Mouse (Mus musculus) spleen, embryonic (tissue): ENCODE data around the gene Usp39.

ENCODE experiments used
- CTCF ChIA-PET: fragments of 350-600 bp; sonication (Branson Sonifier 250); formaldehyde crosslinking; loops from one replicate; lab custom pipeline; 2022; lab: Charles Lee

Usp39 gene

GRCm38 (mm10) chr6:72355066-72355911 lies 10.3 kb upstream of the Usp39 start, which contains the start of gene Tmem150a:
Gene Tmem150a (plus strand): TSS chr6:72355447.
- CTCF ChIA-PET: no interaction called here

- CTCF ChIA-PET: no interaction called here
Observed at GRCm38 (mm10) chr6:72354025-72354424, 9.0 kb upstream of the Usp39 start.

- CTCF ChIA-PET: interaction anchor here (0.6 kb wide), 1 partner anchor 15 kb away, joined by 4 read pairs; no protein-coding TSS in a partner anchor
Observed at GRCm38 (mm10) chr6:72352636-72353405, 7.8 kb upstream of the Usp39 start.

- CTCF ChIA-PET: no interaction called here
Observed at GRCm38 (mm10) chr6:72350214-72350613, 5.2 kb upstream of the Usp39 start.

- CTCF ChIA-PET: interaction anchor here (1.4 kb wide), 1 partner anchor 9 kb away, joined by 3 read pairs; no protein-coding TSS in a partner anchor
Observed at GRCm38 (mm10) chr6:72348411-72348810, 3.4 kb upstream of the Usp39 start.

- CTCF ChIA-PET: interaction anchor here (0.6 to 1.4 kb wide), 3 partner anchors 10 to 204 kb away, joined by 3 read pairs; no protein-coding TSS in a partner anchor
Observed at GRCm38 (mm10) chr6:72347166-72347941, 2.4 kb upstream of the Usp39 start, which contains the start of gene 0610030E20Rik. Gene 0610030E20Rik (plus strand): TSS chr6:72347317.

- CTCF ChIA-PET: interaction anchor here (1.0 kb wide), 1 partner anchor 31 kb away, joined by 3 read pairs; no protein-coding TSS in a partner anchor
Observed at GRCm38 (mm10) chr6:72346261-72346660, 1.3 kb upstream of the Usp39 start.

GRCm38 (mm10) chr6:72345633-72346032 lies 649 bp upstream of the Usp39 start:
- CTCF ChIA-PET: interaction anchor here (0.8 to 1.0 kb wide), 2 partner anchors 31 to 329 kb away, joined by 3 read pairs; no protein-coding TSS in a partner anchor

- CTCF ChIA-PET: no interaction called here
Observed at GRCm38 (mm10) chr6:72344396-72345073, 449 bp downstream of the Usp39 start.

- CTCF ChIA-PET: no interaction called here
Observed at GRCm38 (mm10) chr6:72340481-72340880, 4.5 kb downstream of the Usp39 start.

GRCm38 (mm10) chr6:72333111-72333510 lies 11.9 kb downstream of the Usp39 start:
- CTCF ChIA-PET: no interaction called here

- CTCF ChIA-PET: no interaction called here
Observed at GRCm38 (mm10) chr6:72330133-72330532, 14.9 kb downstream of the Usp39 start.

GRCm38 (mm10) chr6:72329019-72329418 lies 16.0 kb downstream of the Usp39 start:
- CTCF ChIA-PET: interaction anchor here (0.8 kb wide), 1 partner anchor 18 kb away, joined by 3 read pairs; no protein-coding TSS in a partner anchor

GRCm38 (mm10) chr6:72326274-72326673 lies 18.7 kb downstream of the Usp39 start:
- CTCF ChIA-PET: no interaction called here

- CTCF ChIA-PET: no interaction called here
Observed at GRCm38 (mm10) chr6:72323786-72324508, 21.0 kb downstream of the Usp39 start.

GRCm38 (mm10) chr6:72322936-72323335 lies 22.0 kb downstream of the Usp39 start:
- CTCF ChIA-PET: no interaction called here

- CTCF ChIA-PET: no interaction called here
Observed at GRCm38 (mm10) chr6:72319019-72319418, 26.0 kb downstream of the Usp39 start.

GRCm38 (mm10) chr6:72318440-72318839 lies 26.5 kb downstream of the Usp39 start:
- CTCF ChIA-PET: interaction anchor here (0.6 kb wide), 1 partner anchor 133 kb away, joined by 3 read pairs; no protein-coding TSS in a partner anchor

- CTCF ChIA-PET: no interaction called here
Observed at GRCm38 (mm10) chr6:72316044-72316443, 28.9 kb downstream of the Usp39 start.

GRCm38 (mm10) chr6:72315384-72315783 lies 29.6 kb downstream of the Usp39 start:
- CTCF ChIA-PET: interaction anchor here (0.6 kb wide), 1 partner anchor 32 kb away, joined by 3 read pairs; the partner anchor contains the start of gene 0610030E20Rik
